Mouse (Mus musculus): ENCODE data around the gene Epb41l2.

Gene Epb41l2

DNA sequence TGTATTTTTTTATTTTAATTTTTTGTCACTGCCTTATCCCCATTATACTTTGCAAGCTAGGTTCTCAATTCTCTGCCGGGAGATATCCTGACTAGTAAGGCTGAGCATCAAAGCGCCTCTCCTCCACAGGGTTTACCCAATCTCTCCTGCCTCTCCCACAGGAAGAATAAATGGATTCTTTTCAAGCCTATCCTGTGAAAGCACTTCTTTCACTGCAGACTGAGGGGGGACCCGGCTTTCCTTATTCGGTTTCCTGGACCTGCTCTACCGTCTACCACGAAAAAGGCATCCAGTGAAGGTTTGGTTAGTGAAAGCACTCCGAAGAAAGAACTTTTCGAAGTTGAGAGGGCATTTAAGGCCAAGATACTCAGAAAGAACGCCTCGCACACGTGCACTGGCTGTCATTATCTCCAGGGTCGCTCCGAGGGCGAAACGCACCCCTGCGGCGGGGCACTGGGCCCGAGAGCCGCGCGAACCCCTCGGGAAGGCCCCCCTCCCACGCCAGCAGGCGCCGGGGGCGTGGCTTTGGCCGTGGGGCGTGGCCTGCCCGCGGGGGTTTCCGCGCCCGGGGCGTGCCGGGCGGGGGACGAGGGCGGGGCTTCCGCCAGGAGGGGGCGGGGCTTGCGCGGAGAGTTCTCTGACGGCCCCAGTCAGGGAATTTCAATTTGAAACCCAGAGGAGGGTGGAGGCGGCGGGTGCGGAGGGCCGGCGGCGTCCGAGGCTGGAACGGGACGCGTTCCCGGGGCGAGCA lies at the start of gene Epb41l2:
Gene Epb41l2 (plus strand): TSS at position 591 of the 751 bp plus-strand sequence.
- peak; percentile 95 for DNase-seq (ENCODE audit: low spot score in 2 of 2)

DNA sequence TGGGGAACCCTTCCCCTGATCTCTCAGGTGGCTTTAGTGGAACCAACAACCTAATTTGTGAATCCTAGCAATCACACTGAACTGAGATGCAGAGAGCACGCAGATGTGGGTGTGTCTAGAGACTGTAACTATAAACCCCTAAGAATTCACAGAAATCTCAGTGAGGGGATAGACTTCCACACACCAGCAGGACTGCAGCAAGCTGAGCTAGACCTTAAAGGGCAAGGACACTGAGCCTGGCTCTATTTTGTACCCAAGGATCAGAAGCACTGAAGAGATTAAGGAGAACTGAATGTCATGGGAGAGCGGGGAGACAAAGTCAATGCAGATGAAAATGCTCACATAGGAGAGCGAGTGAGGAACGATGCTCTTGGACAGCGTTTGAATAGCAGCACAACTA lies 49.6 kb upstream of the Epb41l2 start:
- no peak for DNase-seq (ENCODE audit: low spot score in 2 of 2)

DNA sequence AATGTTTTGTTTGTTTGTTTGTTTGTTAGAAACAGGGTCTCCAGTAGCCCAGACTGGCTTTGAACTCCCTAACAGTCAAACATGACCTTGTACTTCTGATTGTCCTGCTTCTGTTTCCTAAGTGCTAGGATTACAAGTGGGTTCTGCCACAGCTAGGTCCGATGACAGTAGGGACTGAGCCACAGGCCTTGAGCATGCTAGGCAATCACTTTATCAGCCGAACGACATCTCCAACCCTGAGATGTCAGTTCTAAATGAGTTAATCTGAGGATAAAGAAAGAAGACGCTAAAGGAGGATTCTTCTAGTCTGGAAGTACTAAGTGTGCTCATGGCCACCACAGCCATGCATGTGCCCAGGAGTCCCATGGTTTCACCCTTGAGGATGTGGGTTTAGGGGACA lies 48.9 kb upstream of the Epb41l2 start:
- no peak for DNase-seq (ENCODE audit: low spot score in 2 of 2)

DNA sequence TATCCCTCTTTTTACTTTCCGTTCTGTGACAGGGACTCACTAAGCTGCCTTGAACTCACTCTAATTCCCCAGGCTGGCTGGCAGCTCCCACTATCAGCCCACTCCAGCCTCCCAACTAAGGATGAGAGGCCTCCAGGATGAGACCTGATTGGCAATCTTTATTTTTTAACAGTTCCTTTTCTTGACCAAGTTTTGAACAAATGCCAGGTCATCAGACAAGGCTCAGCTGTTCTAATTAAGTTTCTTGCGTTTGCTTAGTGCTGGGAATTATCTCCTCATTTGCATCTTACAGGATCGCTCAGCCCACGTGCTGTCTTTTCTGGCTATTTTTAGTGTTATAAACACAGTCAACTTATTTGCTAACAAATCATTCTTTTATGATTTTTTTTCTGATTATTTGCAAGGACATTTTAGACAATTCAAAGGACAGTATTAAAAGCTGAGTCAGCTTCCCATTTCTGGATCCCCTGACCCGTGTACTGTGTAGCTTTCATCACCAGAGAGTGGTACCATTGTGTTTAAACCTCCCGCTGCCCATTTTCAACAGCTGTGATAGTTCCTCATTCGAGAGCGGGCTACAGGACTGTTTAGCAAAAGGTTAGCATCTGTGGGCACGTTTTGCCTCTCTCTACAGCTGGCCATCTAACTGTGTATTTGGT lies 47.9 kb upstream of the Epb41l2 start:
- no peak for DNase-seq (ENCODE audit: low spot score in 2 of 2)

DNA sequence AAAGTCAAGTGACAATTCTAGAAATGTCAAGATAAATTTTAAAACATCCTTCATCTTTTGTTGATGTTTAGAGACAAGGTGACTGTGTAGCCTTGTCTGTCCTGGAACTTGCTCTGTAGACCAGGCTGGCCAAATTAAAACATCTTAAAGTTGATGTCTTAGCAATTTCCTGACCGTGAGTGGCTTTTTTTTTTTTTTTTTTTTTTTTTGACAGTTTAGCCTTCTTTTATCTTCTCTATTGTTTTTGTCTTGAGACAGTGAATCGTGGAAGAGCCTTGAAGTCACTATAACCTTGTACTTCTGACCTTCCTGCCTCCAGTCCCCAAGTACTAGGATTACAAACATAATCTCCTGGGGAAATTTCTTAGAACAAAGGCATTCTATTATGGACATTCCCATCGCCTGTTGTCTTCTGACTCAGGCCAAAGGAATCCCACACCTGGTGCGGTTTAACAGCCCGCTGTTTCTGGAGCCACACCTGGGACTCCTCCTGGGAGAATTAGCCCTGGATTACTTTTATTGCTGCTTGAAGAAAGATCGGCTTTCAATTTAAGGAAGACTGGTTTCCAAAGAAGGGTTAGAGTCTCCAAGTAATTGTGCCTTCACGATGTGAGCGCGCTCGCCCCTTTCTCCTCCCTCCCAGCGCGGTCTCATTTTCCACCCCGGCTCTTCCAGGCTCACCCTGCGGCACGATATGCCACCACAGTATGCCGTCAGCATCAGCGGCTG lies 45.6 kb upstream of the Epb41l2 start:
- no peak for DNase-seq (ENCODE audit: low spot score in 2 of 2)

DNA sequence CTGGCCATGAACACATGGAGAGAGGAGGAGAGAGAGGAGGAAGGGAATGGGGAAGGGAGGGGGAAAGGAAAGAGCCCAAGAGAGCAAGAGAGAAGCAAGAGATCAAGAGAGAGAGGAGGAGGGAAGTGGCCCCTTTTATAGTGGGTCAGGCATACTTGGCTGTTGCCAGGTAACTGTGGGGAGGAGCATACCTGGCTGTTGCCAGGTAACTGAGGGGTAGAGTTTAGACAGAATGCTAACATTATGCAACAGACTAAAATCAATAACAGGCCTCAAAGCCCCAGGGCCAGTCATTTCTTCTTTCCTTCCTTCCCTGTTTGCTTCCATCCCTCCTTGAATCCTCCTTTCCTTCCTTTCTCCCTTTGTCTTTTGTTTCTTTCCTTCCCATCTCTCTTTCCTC lies 41.9 kb upstream of the Epb41l2 start:
- no peak for DNase-seq (ENCODE audit: low spot score in 2 of 2)

DNA sequence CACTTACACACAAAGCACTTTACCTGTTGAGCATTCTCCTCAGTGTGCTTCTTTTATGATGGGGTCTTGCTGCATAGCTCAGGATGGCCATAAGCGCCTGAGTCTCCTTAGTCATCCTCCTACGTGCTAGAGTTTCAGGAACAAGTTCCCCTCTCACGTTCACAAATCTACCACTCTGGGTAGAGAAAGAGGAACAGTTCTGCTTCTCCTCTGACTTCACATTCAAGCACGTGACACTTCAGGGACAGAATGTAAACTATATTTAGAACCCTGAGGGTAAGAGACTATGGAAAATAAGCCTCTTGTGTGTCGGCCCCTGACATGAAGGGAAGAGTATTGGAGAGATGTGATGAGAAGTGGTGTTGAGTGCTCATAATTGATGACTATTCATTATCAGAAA lies 41.2 kb upstream of the Epb41l2 start:
- no peak for DNase-seq (ENCODE audit: low spot score in 2 of 2)

DNA sequence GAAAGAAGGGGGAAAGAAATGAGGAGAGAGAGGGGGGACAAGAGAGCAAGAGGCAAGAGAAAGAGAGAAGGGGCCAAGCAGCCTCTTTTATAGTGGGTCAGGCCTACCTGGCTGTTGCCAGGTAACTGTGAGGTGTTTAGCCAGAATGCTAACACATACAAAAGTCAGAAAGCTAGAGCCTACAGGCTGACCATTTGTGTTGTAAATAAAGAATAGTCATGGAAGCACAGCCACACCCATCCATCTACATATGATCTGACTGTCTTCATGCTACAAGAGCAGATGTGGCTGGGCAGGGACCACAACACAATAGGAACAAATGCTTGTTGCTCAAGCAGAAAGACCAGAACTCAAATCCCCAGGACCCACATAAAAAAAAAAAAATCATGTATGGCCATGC lies 40.1 kb upstream of the Epb41l2 start:
- no peak for DNase-seq (ENCODE audit: low spot score in 2 of 2)

DNA sequence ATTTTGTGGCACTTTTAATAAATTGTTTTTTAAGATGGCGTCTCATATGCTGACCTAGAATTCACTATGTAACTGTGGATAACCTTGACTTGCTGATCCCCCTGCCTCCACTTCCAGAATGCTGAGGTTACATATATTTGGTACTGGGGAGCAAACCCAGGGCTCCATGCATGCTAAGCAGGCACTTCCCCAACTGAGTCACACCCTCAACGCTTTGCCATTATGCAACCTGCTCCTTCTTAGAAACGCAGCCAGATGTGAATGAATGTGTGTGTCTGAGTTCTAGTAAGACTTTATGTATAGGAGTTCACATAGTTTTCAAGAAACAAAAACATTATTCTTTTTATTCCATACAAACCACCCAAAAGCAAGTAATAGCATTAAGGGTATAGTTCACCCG lies 38.4 kb upstream of the Epb41l2 start:
- DNase-seq (ENCODE audit: low spot score in 2 of 2), result no peak

DNA sequence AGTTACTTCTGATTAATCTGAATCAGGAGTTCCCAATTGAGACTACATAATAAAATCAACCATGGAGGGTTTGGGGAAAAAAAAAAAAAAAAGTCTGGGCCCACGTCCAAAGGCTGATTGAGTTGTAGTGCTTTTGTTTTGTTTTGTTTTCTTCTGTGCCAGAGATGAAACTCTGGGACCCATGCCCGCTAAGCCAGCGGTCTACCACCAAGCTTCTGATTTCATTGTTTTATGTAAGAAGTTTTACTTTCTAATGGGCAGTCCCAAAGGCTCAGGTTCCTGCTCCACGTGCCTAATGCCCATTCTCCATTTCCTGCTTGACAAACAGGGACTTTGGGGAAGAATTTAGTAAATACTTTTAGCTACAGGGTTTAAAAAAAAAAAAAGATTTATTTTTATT lies 33.9 kb upstream of the Epb41l2 start:
- DNase-seq (ENCODE audit: low spot score in 2 of 2), result no peak

DNA sequence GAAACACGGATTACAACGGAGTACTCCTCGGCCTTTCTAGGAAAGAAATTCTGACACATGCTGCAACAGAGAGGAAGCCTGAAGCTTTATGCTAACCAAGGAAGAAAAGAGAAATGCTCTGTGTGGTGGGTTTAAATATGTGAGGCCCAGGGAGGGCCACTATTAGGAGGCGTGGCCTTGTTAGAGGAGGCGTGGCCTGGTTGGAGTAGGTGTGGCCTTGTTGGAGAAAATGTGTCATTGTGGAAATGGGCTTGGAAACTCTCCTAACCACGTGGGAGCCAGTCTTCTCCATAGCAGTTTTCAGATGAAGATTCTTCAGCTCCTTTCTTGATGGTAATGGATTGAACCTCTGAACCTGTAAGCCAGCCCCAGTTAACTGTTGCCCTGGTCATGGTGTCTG lies 32.1 kb upstream of the Epb41l2 start:
- DNase-seq (ENCODE audit: low spot score in 2 of 2), result no peak

DNA sequence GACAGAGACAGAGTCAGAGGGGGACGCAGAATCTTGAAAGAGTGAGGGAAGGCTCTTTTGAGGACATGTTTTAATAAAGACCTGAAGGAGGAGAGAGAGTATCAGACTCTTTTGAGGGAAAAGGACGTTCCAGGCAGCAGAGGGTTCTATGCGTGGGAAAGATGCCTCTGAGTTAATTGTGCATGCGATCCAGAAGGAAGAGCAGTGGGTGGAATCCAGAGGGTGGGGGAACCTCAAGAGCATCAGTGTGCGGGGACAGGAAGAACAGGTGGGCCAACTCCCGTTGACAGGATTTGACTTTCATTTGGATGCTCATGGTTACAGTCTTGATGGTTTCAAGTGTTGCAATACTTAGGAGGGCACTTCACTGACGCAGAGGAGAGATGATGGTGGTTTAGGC lies 29.5 kb upstream of the Epb41l2 start:
- no peak for DNase-seq (ENCODE audit: low spot score in 2 of 2)

DNA sequence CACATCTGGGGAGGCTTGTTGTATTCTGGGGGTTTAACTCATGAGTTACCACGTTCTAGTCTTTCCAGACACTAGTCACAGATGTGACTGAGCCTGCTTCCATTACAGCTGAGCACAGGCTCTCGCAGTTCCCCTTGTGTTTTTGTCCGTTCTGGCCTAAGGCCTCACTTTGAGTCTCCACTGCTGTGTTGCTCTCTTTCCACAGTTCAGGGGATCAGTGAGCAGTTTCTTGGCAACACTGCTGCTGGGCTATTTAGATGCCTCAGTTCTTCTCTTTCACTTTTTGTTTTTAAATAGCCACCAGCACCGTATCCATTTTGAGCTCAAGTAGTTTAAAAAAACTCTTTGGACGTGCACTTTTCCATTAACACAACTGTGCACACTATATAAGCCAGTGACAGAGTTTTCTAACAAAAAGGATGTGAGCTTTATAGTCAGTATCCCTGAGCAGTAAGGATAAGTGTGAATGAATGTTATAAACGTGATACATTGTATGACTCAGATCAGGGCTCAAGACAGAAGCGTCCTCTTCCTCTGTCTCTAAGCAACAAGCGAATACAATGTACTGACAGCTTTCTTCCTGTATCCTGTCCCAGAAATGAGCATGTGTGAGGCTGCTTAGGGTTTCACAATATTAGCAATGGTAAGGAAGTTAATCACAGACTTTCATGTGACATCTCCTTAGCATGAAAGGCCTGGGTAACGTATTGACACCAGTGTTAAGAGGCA lies 28.1 kb upstream of the Epb41l2 start:
- DNase-seq (ENCODE audit: low spot score in 2 of 2), result no peak

DNA sequence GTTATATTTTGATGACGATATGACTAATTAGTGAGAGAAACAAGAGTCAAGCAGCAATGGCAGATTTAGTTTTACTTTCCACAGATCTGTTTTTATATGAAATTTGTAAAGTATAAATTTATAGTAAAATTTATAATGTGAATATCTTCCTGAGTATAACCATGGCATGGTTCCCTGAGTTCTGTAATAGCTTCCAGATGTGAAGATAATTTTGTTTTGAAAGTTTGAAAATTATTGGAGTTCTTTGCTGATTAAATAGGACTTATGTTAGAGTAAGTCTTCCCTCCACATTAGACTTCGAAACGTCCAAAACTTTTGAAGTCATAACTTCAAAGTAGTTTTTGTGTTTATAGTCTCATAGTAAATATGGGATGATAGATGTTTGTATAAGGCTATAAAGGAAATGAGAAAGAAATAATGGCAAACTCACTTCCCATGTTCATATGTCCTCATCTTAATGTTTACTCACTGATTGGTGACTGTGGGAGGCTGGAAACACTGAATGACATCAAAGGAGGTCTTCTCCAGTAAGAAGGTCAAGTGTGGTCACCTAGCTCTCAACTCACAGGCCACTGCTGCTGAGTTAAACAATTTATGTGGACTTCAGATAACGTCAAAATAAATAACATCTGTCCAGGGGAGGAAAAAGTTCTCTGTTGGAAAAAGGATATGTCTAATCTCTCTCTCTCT lies 26.1 kb upstream of the Epb41l2 start:
- DNase-seq (ENCODE audit: low spot score in 2 of 2), result no peak

DNA sequence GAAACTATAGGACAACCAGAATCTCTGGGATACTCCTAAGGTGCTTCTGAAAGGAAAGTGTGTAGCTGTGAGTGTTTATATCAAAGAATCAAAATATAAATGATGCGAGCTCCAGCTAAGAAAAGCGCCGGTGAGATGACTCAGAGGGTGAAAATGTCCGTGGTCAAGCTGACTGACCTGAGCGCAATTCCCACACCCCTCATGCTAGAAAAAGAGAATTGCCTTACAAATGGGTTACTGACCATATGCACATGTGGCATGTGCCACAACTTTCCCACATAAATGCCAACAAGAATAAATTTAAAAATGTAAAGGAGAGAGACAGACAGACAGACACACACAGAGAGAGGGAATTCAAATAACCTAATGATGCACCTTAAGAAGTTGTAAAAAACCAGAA lies 18.9 kb upstream of the Epb41l2 start:
- DNase-seq (ENCODE audit: low spot score in 2 of 2), result no peak

DNA sequence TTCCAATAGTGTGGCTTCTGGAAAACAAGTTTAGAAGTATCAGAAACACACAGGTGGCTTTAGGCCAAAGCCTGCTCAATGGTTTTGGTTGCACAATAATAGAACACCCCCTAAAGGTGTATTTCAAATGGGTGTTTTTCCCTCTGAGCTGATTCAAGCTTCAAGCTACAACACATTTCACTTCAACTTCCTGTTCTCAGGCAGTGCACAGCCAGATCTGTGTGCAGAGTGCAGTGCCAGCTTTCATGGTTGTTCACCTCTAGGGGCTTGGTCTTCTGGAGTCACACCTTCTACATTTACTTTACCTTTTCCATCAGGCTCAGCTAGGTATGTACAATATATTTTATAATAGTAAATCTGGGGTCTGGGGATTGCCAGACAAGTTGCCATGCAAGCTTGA lies 16.8 kb upstream of the Epb41l2 start:
- no peak for DNase-seq (ENCODE audit: low spot score in 2 of 2)

DNA sequence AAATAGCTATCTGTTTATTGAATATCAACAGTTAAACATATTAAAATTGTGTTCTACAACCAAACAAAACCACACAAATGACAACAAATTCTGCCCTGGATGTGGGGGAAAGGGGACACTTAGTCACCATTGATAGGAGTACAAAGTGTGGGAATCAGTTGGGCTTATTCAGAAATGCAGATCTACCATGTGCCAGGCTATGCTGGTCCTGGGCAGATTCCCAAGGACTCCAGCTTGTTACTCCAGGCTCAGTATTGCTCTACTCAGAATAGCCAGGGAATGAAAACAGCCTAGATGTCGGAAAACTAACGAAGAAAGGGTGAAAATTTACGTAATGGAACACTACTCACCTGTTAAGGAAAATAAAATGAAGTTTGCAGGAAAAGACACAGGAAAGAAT lies 5.7 kb upstream of the Epb41l2 start:
- DNase-seq (ENCODE audit: low spot score in 2 of 2), result no peak

DNA sequence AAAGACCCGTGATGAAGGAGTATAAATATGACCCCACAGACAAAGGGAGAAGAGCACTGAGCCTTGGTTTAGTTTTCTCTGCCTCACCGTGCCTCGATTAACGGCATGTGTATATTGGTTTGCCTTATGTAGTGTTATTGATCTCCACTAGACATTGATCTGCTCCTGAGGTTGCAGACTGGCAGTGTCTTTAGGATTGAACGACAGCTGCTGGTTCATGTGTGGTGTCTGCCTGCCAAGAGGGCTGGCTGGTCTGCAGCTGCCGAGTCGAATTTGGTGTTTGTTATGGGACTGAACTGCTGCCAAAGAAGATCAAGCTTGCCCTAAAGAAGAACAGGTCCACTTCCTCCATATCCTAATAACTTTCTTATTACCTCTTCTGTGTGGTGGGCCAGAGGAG lies 5.2 kb upstream of the Epb41l2 start:
- no peak for DNase-seq (ENCODE audit: low spot score in 2 of 2)

DNA sequence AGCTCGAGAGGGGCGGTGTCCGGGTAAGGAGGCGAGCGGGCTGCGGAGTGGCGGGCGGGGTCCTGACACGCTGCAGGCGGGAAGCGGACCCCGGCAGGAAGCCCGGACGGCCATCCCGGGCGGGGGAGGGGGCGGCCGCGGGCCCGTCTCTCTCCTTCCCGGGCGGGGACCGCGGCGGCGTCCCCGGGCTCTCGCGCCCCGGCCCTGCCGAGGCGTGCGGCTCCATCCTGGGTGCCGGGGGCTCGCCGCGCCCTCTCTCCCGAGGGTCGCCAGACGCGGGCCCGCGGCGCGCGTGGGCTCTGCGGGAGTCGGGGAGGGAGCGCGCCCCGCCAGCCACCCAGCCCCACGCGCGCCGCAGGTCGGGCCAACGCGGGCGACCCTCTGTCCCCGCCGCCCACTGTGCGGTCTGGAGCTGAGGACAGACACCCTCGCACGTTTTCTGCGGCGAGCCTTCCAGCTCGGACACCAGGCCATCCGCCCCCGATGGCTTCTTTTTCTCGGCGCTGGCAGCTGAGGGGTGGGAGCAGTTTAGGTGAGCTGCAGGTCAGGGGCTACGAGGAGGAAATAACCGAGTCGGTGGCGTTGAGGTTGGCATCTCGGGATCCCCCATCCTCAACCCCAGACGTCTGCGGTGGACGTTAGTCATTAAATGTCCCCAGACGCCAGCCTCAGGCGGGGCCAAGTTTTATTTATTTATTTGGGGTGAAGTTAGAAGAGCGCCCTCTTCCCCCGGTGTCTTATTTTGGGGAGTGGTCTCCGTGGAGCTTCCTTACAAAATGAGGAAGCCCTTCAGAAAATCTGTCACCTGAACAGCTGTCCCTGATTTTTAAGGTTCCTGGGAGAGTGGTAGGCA lies 587 bp downstream of the Epb41l2 start:
- DNase-seq (ENCODE audit: low spot score in 2 of 2), result peak; percentile 26 to 61

DNA sequence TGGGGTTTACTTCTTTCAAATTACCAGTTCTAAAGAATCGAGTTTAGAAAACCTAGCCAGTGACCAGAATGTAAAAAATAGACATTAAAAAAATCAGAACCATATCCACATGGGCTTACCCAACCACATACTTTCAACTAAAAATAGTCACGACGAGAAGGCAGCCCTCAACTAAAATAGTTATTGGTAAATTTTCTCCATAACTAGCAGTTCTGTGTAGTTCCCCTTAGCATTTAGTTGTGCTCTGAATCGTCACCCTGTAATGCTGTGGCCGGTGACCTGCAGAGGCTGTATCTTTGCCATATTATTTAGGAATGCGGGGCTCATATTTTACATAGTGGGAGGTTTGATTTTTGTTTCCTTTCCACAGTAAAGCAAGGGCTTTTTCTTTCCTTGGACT lies 2.6 kb downstream of the Epb41l2 start:
- no peak for DNase-seq (ENCODE audit: low spot score in 2 of 2)

DNA sequence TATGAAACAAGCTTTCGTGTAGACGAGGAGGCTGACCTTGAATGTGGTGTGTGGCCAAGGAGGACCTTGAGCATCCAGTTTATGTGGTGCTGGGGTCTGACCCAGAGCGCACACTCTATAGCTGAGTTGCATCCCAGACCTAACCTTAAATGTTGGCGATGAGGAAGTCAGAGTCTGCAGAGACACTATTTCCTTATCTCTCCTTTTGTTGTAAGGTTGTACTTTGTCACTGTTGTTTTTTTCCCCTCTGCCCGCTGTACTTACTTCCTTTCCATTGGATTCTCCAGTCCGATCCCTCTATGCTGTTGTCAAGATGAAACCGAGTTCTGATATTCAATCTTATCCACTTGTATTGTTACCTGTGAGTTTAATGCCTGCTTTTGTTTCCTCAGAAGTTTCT lies 5.6 kb downstream of the Epb41l2 start:
- no peak for DNase-seq (ENCODE audit: low spot score in 2 of 2)

All from urinary bladder, postnatal 4 days (tissue).